Mouse (Mus musculus) stomach, embryonic 15.5 days (tissue): ENCODE results near the gene Sec31b. TPM values are rescaled to one million over a fixed set of nuclear protein-coding genes. Genes with fewer than 3 reads are reported as not detected.

Experiments used
- ATAC-seq: fragments of 200-750 bp; cut with Nextera tagmentation; 2 replicates; pipeline ENCODE4 v1.8.0; 2017; ENCODE audit warnings: low read depth, moderate number of reproducible peaks, moderate TSS enrichment; ENCODE audit not compliant: insufficient read depth, low FRiP score
- H3K27ac ChIP-seq: fragments of 300-500 bp; sonication (generic); 2 replicates; pipeline ENCODE4 v1.5.1; 2015; ENCODE audit warnings: mild to moderate bottlenecking, inconsistent platforms
- H3K27me3 ChIP-seq: fragments of 300-500 bp; sonication (generic); replicated peaks from 2 replicates; pipeline ENCODE4 v1.6.1; 2015; ENCODE audit warnings: inconsistent platforms
- H3K36me3 ChIP-seq: fragments of 300-500 bp; sonication (generic); 2 replicates; pipeline ENCODE4 v1.6.1; 2015; ENCODE audit warnings: inconsistent platforms
- H3K4me1 ChIP-seq: fragments of 300-500 bp; sonication (generic); 2 replicates; pipeline ENCODE4 v1.6.1; 2015; ENCODE audit warnings: inconsistent platforms
- H3K4me2 ChIP-seq: fragments of 300-500 bp; sonication (generic); 2 replicates; pipeline ENCODE4 v1.6.1; 2015; ENCODE audit warnings: mild to moderate bottlenecking, inconsistent platforms
- H3K4me3 ChIP-seq: fragments of 300-500 bp; sonication (generic); replicated peaks from 2 replicates; pipeline ENCODE4 v1.5.1; 2015; ENCODE audit warnings: inconsistent platforms
- H3K9ac ChIP-seq: fragments of 300-500 bp; sonication (generic); 2 replicates; pipeline ENCODE4 v1.6.1; 2015; ENCODE audit warnings: inconsistent platforms
- H3K9me3 ChIP-seq: fragments of 300-500 bp; sonication (generic); 2 replicates; pipeline ENCODE4 v1.6.1; 2016; ENCODE audit warnings: inconsistent platforms
- WGBS: fragments of 180-500 bp; shearing (Covaris S2); methylation state at CpG from one replicate; pipeline ENCODE4 v1.1.7; 2015; 5-methylcytosine and 5-hydroxymethylcytosine counted together
- polyA plus RNA-seq: library from polyadenylated mRNA; unstranded; fragments of >200 nt; fragmentation: Nextera tagmentation; extraction: Ambion mirVana; gene quantifications from 2 replicates; pipeline ENCODE4 v1.2.1, GENCODE M21; 2015

Sec31b gene
- polyA plus RNA-seq, 1 experiment from 2014 or later: 0.63 TPM

GRCm38 (mm10) chr19:44564006-44564405 is 18.3 kb upstream of the Sec31b start:
- Histone ChIP-seq H3K4me1 (peaks cover 15% of the 10 kb centered on the region), H3K27me3 (no peaks in the 10 kb centered on the region), H3K4me3 (no peak overlapping the region), H3K36me3 (peaks cover 19% of the 10 kb centered on the region), H3K9me3 (no peaks in the 10 kb centered on the region), H3K27ac (no peak overlapping the region), H3K9ac (no peak overlapping the region), H3K4me2 (peak overlapping the region; percentile 63; the same call in 1 of the 2 replicates)
- ATAC-seq: no peak
- 87% methylated on average over 14 of the region's 14 CpGs for WGBS

- Histone ChIP-seq H3K4me2 (peak within 1 kb of the TSS; percentile 63), H3K4me3 (peak within 1 kb of the TSS; percentile 83), H3K9ac (peak within 1 kb of the TSS; percentile 69; the same call in 1 of the 2 replicates), H3K36me3 (peaks cover 16% of the 10 kb centered on the region), H3K27me3 (no peaks in the 10 kb centered on the region), H3K27ac (peak within 1 kb of the TSS; percentile 79; the same call in 1 of the 2 replicates), H3K9me3 (no peaks in the 10 kb centered on the region), H3K4me1 (peaks cover 15% of the 10 kb centered on the region)
- WGBS: under 1% methylated on average over 33 of the region's 33 CpGs
- ATAC-seq: peak; percentile 97
Observed at GRCm38 (mm10) chr19:44562652-44563206, 17.1 kb upstream of the Sec31b start, which contains the start of gene Hif1an. Hif1an (plus strand) TSS chr19:44562850.

DNA sequence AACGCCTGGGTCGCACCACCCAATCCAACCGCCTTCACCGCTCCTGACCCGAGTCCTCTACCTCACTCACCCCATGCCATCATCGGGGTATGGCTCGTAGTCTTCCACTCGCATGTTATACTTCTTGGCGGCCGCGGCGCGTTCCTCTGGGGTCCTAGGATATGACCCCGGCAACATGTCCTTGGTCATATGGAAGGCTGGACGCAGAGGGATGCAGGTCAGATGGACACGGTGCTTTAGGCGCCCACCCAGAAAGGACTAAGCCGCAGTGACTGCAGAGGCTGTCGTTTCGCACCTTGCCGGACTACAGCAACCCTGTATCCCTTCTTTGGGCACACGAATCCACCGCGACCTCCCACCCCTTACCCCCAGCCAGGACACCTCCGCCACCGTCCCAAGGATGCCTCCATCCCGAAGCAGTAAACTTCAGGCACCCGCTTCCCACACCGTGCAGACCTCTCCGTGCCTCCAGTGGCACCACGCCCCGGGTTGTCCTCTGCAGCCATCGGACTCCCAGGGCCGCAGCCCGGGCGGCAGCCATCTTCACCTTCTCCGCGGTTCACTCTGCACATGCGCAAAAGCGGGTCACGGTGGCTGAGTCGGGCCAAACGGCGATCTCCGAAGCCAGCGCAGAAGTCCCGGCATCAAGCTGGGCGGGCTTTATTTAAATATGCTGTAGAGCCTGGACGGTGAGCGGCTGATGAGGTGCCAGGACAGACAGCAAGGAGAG is 9.4 kb upstream of the Sec31b start, which contains the start of gene Ndufb8:
Gene Ndufb8, minus strand, starts transcription at position 580 of the 730 bp plus-strand sequence.
- Histone ChIP-seq H3K9ac (peak within 1 kb of the TSS; percentile 83), H3K4me1 (peaks cover 6% of the 10 kb centered on the region), H3K27ac (peak within 1 kb of the TSS; percentile 55; the same call in 1 of the 2 replicates), H3K4me2 (peak within 1 kb of the TSS; percentile 66), H3K27me3 (no peaks in the 10 kb centered on the region), H3K9me3 (no peaks in the 10 kb centered on the region), H3K36me3 (peaks cover 32% of the 10 kb centered on the region), H3K4me3 (peak within 1 kb of the TSS; percentile 89)
- under 1% methylated on average over 50 of the region's 50 CpGs for WGBS
- ATAC-seq: peak; percentile 82

GRCm38 (mm10) chr19:44554490-44554860 is 8.8 kb upstream of the Sec31b start:
- Histone ChIP-seq H3K4me2 (peak overlapping the region; percentile 66), H3K27me3 (no peaks in the 10 kb centered on the region), H3K36me3 (peaks cover 38% of the 10 kb centered on the region), H3K4me1 (peaks cover 6% of the 10 kb centered on the region), H3K4me3 (peak overlapping the region; percentile 89), H3K27ac (no peak overlapping the region), H3K9me3 (no peaks in the 10 kb centered on the region), H3K9ac (peak overlapping the region; percentile 83)
- WGBS: 3% methylated on average over 8 of the region's 8 CpGs
- ATAC-seq: no peak; the same call in 1 of the 2 replicates

DNA sequence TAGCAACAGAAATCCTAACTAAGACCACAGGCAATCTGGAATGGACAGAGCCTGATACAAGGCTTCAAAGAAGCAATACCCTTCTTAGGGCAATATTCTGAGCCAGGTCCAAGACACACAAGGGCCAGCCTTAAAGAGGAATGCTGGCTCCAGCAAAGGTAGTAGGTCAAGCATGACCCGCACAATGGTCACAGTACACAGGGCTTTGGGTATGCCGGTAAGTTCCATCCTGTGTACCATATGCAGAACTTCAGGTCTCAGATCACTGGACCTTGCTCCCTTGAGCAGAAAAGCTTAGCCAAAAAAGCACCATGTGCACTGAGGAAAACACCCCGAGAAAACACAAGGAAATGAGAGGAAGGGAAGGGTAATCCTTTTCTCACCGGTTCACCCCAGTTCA is 7.6 kb upstream of the Sec31b start:
- 94% methylated on average over 4 of the region's 4 CpGs for WGBS
- no peaks in the 10 kb centered on the region for H3K27me3 ChIP-seq
- H3K4me2 ChIP-seq: no peak overlapping the region
- H3K36me3 ChIP-seq: peaks cover 49% of the 10 kb centered on the region
- H3K4me3 ChIP-seq: no peak overlapping the region
- H3K4me1 ChIP-seq: peaks cover 6% of the 10 kb centered on the region
- H3K9ac ChIP-seq: no peak overlapping the region
- ATAC-seq: no peak
- H3K27ac ChIP-seq: no peak overlapping the region
- no peaks in the 10 kb centered on the region for H3K9me3 ChIP-seq

GRCm38 (mm10) chr19:44552731-44553130 is 7.1 kb upstream of the Sec31b start, which contains the start of gene Gm20538:
Gm20538 (minus strand) TSS chr19:44552831.
- 90% methylated on average over 4 of the region's 4 CpGs for WGBS
- ATAC-seq: no peak
- no peak within 1 kb of the TSS for H3K4me3 ChIP-seq
- H3K4me1 ChIP-seq: peaks cover 6% of the 10 kb centered on the region
- H3K9ac ChIP-seq: no peak within 1 kb of the TSS
- H3K4me2 ChIP-seq: no peak within 1 kb of the TSS
- no peak within 1 kb of the TSS for H3K27ac ChIP-seq
- H3K9me3 ChIP-seq: no peaks in the 10 kb centered on the region
- peaks cover 51% of the 10 kb centered on the region for H3K36me3 ChIP-seq
- H3K27me3 ChIP-seq: no peaks in the 10 kb centered on the region

- H3K9ac ChIP-seq: no peak overlapping the region
- no peak overlapping the region; the same call in 1 of the 2 replicates for H3K4me3 ChIP-seq
- no peak for ATAC-seq
- H3K27me3 ChIP-seq: 0 out of 2 replicates have a peak, but pooled peaks cover 7% of the 10 kb centered on the region
- WGBS: 3% methylated on average over 13 of the region's 13 CpGs
- 0 out of 2 replicates have a peak, but pooled peaks cover 3% of the 10 kb centered on the region for H3K4me1 ChIP-seq
- peaks cover 16% of the 10 kb centered on the region for H3K36me3 ChIP-seq
- no peak overlapping the region for H3K27ac ChIP-seq
- H3K4me2 ChIP-seq: peak overlapping the region; percentile 78
- H3K9me3 ChIP-seq: no peaks in the 10 kb centered on the region
Observed at GRCm38 (mm10) chr19:44544775-44545174, 889 bp downstream of the Sec31b start.

DNA sequence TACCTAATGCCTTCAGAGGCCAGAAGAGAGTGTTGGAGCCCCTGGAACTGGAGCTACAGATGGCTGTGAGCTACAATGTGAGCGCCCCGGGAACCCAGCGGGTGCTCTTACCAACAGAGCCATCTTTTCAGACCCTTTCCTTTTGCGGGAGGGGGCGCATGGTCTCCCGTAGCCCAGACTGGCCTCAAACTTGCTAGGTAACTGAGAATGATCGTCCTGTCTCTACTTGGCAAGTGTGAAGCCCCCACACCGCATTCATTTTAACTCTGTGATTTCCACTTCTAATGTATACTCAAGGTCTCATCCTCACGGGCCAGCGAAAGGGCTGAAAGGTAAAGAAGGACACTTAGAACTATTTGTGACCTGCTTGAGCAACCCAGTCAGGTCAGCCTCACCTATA is 1.3 kb downstream of the Sec31b start:
- 0 out of 2 replicates have a peak overlapping the region, but pooled peaks have one; percentile 78 for H3K4me2 ChIP-seq
- 0 out of 2 replicates have a peak, but pooled peaks cover 7% of the 10 kb centered on the region for H3K27me3 ChIP-seq
- no peak overlapping the region for H3K4me3 ChIP-seq
- ATAC-seq: no peak
- H3K9me3 ChIP-seq: no peaks in the 10 kb centered on the region; the same call in 1 of the 2 replicates
- no peak overlapping the region for H3K27ac ChIP-seq
- peaks cover 13% of the 10 kb centered on the region for H3K36me3 ChIP-seq
- H3K9ac ChIP-seq: no peak overlapping the region
- 0 out of 2 replicates have a peak, but pooled peaks cover 3% of the 10 kb centered on the region for H3K4me1 ChIP-seq
- WGBS: 68% methylated on average over 10 of the region's 10 CpGs

DNA sequence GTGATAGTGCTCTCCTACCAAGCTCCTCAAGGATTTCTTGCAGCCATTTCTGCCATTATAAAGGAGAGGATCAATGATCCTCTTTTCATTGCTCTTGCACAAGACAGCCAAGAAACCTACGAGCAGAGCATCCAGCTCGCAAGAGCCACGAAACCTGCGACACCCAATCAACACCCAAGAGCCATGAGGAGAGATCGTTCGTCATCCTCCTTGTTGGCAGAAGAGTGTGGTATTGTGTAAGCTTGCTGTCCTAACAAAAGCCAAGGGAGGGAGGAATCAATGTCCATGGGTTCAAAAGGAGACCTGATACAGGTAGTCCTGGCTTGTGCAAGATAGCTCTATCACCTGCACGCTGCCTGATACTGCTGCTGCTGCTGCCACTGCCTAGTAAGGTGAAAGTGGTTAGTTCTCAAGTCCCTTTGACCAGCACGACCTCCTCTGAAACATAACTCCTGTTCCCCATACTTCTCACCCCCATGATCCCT is 2.9 kb downstream of the Sec31b start:
- H3K4me3 ChIP-seq: no peak overlapping the region
- H3K27me3 ChIP-seq: 0 out of 2 replicates have a peak, but pooled peaks cover 7% of the 10 kb centered on the region
- no peaks in the 10 kb centered on the region for H3K36me3 ChIP-seq
- H3K27ac ChIP-seq: no peak overlapping the region
- H3K4me1 ChIP-seq: 0 out of 2 replicates have a peak, but pooled peaks cover 3% of the 10 kb centered on the region
- WGBS: 86% methylated on average over 8 of the region's 8 CpGs
- no peak overlapping the region for H3K4me2 ChIP-seq
- H3K9me3 ChIP-seq: no peaks in the 10 kb centered on the region; the same call in 1 of the 2 replicates
- ATAC-seq: no peak
- no peak overlapping the region for H3K9ac ChIP-seq

DNA sequence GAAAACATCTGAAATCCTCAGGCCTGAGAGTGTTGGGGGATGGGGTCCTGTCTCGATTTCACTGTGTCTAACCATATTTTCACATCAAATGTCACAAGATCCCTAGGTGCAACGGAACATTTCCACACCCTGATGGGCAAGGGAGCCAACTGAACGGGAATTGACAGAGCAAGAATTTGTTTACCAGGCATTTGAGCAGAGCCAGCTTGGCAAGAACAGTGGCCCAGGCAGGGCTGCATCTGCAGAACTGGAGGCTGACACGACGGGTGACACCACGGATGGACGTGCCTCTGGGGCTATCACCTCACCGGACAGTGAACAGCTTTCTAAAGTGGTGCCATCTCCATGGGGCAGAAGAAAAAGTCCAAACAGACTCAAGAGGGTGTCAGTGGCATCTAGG is 8.2 kb downstream of the Sec31b start:
- no peak overlapping the region for H3K9ac ChIP-seq
- no peak for ATAC-seq
- 80% methylated on average over 8 of the region's 8 CpGs for WGBS
- H3K27ac ChIP-seq: no peak overlapping the region
- H3K4me2 ChIP-seq: no peak overlapping the region
- no peaks in the 10 kb centered on the region for H3K36me3 ChIP-seq
- H3K9me3 ChIP-seq: no peaks in the 10 kb centered on the region; the same call in 1 of the 2 replicates
- no peak overlapping the region for H3K4me3 ChIP-seq
- H3K4me1 ChIP-seq: no peaks in the 10 kb centered on the region
- no peaks in the 10 kb centered on the region for H3K27me3 ChIP-seq

GRCm38 (mm10) chr19:44535376-44535775 is 10.3 kb downstream of the Sec31b start:
- Histone ChIP-seq H3K27me3 (no peaks in the 10 kb centered on the region), H3K27ac (no peak overlapping the region), H3K4me1 (no peaks in the 10 kb centered on the region), H3K9me3 (no peaks in the 10 kb centered on the region; the same call in 1 of the 2 replicates), H3K4me2 (no peak overlapping the region), H3K4me3 (no peak overlapping the region), H3K9ac (no peak overlapping the region), H3K36me3 (no peaks in the 10 kb centered on the region)
- 30% methylated on average over 3 of the region's 3 CpGs for WGBS
- no peak for ATAC-seq

DNA sequence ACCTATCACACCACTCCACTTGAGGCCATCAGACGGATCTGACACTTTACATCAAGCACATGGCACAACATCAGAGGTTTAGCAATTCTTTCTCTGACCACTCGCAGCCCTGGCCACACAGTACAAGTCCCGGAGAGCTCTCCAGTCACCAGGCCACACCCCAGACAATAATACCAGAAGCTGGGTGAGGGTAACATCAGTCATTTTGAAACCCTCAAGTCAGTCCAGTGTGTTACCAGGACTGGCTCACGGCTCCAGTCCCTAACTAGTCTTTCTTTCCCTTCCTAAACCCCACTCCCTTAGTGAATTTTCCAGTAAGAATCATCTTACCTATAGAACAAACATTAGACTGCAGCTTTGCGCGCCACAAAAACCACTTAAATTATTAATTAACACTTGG is 15.6 kb downstream of the Sec31b start:
- Histone ChIP-seq H3K9ac (no peak overlapping the region), H3K36me3 (no peaks in the 10 kb centered on the region), H3K4me2 (no peak overlapping the region), H3K4me1 (no peaks in the 10 kb centered on the region), H3K4me3 (no peak overlapping the region), H3K27me3 (no peaks in the 10 kb centered on the region), H3K27ac (no peak overlapping the region), H3K9me3 (no peaks in the 10 kb centered on the region)
- 76% methylated on average over 6 of the region's 6 CpGs for WGBS
- ATAC-seq: no peak
